Mouse (Mus musculus): ENCODE measurements around the gene D3Ertd751e. TPM values are rescaled to one million over a fixed set of nuclear protein-coding genes. Genes with fewer than 3 reads are reported as not detected.

Gene D3Ertd751e
- polyA plus RNA-seq (2014; fragmentation: Illumina TruSeq; extraction: RNeasy Lipid Tissue Mini Kit (QIAGEN cat#74804); ENCODE audit: low read depth, low replicate concordance): 56.5 TPM

GRCm38 (mm10) chr3:41742278-41742934, at the start of gene D3Ertd751e, which contains the start of gene Sclt1:
Gene D3Ertd751e, plus strand, starts transcription at chr3:41742611.
Gene Sclt1, minus strand, starts transcription at chr3:41742514.

Other genes starting within 250 kb of the D3Ertd751e start
- gene Jade1, start 186.9 kb upstream of the D3Ertd751e start, polyA plus RNA-seq (2014; fragmentation: Illumina TruSeq; extraction: RNeasy Lipid Tissue Mini Kit (QIAGEN cat#74804); ENCODE audit: low read depth, low replicate concordance): 46.2 TPM
- gene Sclt1, start 97 bp upstream of the D3Ertd751e start, polyA plus RNA-seq (2014; fragmentation: Illumina TruSeq; extraction: RNeasy Lipid Tissue Mini Kit (QIAGEN cat#74804); ENCODE audit: low read depth, low replicate concordance): 39.1 TPM

Measured in sigmoid colon, adult 10 weeks (tissue).